Mouse (Mus musculus) limb, embryonic 13.5 days (tissue): ENCODE data around the gene Fam133b. TPM values are rescaled to one million over a fixed set of nuclear protein-coding genes. Genes with fewer than 3 reads are reported as not detected.

Experiments used
- ATAC-seq: fragments of 200-750 bp; cut with Nextera tagmentation; 2 replicates; pipeline ENCODE4 v1.8.0; 2017; ENCODE audit warnings: low read depth, moderate number of reproducible peaks, moderate TSS enrichment; ENCODE audit not compliant: low FRiP score
- H3K27ac ChIP-seq: fragments of 300-500 bp; sonication (generic); 2 replicates; pipeline ENCODE4 v1.5.1; 2015; ENCODE audit warnings: inconsistent platforms, mild to moderate bottlenecking, moderate library complexity
- H3K27me3 ChIP-seq: fragments of 300-500 bp; sonication (generic); 2 replicates; pipeline ENCODE4 v1.6.1; 2015; ENCODE audit warnings: mild to moderate bottlenecking, inconsistent platforms
- H3K36me3 ChIP-seq: fragments of 300-500 bp; sonication (generic); 2 replicates; pipeline ENCODE4 v1.6.1; 2015; ENCODE audit warnings: inconsistent platforms, mild to moderate bottlenecking, moderate library complexity
- H3K4me1 ChIP-seq: fragments of 300-500 bp; sonication (generic); 2 replicates; pipeline ENCODE4 v1.6.1; 2015; ENCODE audit warnings: inconsistent platforms
- H3K4me2 ChIP-seq: fragments of 300-500 bp; sonication (generic); replicated peaks from 2 replicates; pipeline ENCODE4 v1.6.1; 2015; ENCODE audit warnings: inconsistent platforms, mild to moderate bottlenecking, moderate library complexity
- H3K4me3 ChIP-seq: fragments of 300-500 bp; sonication (generic); 2 replicates; pipeline ENCODE4 v1.5.1; 2015; ENCODE audit warnings: moderate library complexity, mild to moderate bottlenecking, inconsistent platforms
- H3K9ac ChIP-seq: fragments of 300-500 bp; sonication (generic); 2 replicates; pipeline ENCODE4 v1.6.1; 2015; ENCODE audit warnings: mild to moderate bottlenecking, inconsistent platforms
- H3K9me3 ChIP-seq: fragments of 300-500 bp; sonication (generic); 2 replicates; pipeline ENCODE4 v1.6.1; 2016; ENCODE audit warnings: inconsistent platforms
- WGBS: fragments of 180-500 bp; shearing (Covaris S2); methylation state at CpG from one replicate; pipeline ENCODE4 v1.1.7; 2015; 5-methylcytosine and 5-hydroxymethylcytosine counted together
- polyA plus RNA-seq: library from polyadenylated mRNA; unstranded; fragments of >200 nt; fragmentation: Nextera tagmentation; extraction: Ambion mirVana; gene quantifications from 2 replicates; pipeline ENCODE4 v1.2.1, GENCODE M21; 2015

The Fam133b gene
- 34.1 and 36.8 TPM in 2 replicates for polyA plus RNA-seq

- Histone ChIP-seq H3K27ac (peak within 1 kb of the TSS; percentile 82), H3K9ac (peak within 1 kb of the TSS; percentile 83), H3K9me3 (no peaks in the 10 kb centered on the region), H3K4me1 (peaks cover 15% of the 10 kb centered on the region), H3K4me2 (peak within 1 kb of the TSS; percentile 75), H3K4me3 (peak within 1 kb of the TSS; percentile 90), H3K36me3 (peaks cover 9% of the 10 kb centered on the region; the same call in 1 of the 2 replicates), H3K27me3 (no peaks in the 10 kb centered on the region)
- peak; percentile 94 for ATAC-seq
- under 1% methylated on average over 80 of the region's 80 CpGs for WGBS
Measured at GRCm38 (mm10) chr5:3543629-3544479, at the start of gene Fam133b. Gene Fam133b, plus strand, starts transcription at chr5:3543833.

DNA sequence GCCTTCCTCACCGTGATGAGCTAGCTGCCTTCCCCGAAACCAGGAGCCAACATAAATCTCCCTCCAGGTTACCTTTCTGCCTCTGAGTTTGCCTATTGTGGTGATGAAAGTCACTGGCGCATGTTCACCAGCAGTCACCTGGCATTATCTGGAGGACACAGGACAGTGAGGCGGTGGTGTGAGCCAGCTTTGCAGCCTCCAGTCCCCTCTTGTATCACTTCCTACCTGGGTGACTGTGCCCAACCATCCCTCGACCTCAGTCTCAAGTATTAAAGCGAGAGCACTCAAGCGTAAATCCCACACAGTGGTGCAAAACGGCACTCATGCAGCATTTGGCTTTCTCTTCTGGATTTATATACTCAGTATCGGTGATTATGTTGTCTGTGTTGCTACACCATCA, 49.7 kb upstream of the Fam133b start:
- Histone ChIP-seq H3K9me3 (no peaks in the 10 kb centered on the region), H3K9ac (no peak overlapping the region), H3K27me3 (no peaks in the 10 kb centered on the region), H3K4me2 (no peak overlapping the region), H3K4me3 (no peak overlapping the region), H3K4me1 (peaks cover 4% of the 10 kb centered on the region; the same call in 1 of the 2 replicates), H3K36me3 (no peaks in the 10 kb centered on the region), H3K27ac (no peak overlapping the region)
- 91% methylated on average over 9 of the region's 9 CpGs for WGBS
- ATAC-seq = no peak

DNA sequence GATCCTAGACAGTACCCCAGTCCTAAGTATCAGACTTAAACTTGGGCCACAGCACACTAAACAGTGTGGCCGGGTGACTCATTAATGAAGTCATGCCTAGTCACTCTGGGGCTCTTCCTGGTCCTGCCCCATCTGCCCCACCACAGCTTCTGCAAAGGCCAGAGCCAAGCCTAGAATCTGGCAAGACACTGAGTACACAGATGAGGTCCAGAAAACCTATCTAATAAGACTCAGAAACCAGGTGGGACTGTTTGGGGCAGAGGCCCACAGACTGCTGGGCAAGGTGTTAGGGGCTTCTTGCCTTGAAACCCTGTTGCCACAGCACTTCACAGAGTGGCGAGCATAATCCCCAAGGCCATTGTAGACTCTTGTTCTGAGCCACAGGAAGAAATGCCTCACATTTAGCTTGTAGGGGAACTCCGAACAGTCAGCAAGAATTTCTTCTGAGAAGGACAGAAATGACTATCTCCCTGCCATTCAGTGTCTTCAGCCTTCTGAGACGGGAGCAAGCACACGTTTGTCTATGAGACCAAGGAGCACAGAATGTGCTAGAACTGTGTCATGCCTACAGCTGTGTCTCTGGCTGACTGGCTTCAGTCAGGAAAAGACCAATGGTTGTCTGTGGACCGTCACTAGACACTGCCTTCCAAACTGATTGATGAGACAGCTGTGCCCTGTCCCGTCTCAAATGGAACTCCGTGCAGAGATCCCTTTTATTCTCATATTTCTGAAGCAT, 49.0 kb upstream of the Fam133b start:
- Histone ChIP-seq H3K36me3 (no peaks in the 10 kb centered on the region), H3K4me1 (peaks cover 4% of the 10 kb centered on the region; the same call in 1 of the 2 replicates), H3K4me3 (no peak overlapping the region), H3K27ac (no peak overlapping the region), H3K9ac (no peak overlapping the region), H3K4me2 (no peak overlapping the region), H3K27me3 (no peaks in the 10 kb centered on the region), H3K9me3 (no peaks in the 10 kb centered on the region)
- ATAC-seq = no peak
- WGBS = 77% methylated on average over 8 of the region's 8 CpGs

- ATAC-seq = no peak
- Histone ChIP-seq H3K9ac (no peak overlapping the region), H3K27ac (no peak overlapping the region), H3K4me1 (peaks cover 15% of the 10 kb centered on the region), H3K36me3 (no peaks in the 10 kb centered on the region), H3K9me3 (no peaks in the 10 kb centered on the region), H3K4me2 (no peak overlapping the region), H3K4me3 (no peak overlapping the region), H3K27me3 (no peaks in the 10 kb centered on the region)
- 77% methylated on average over 5 of the region's 5 CpGs for WGBS
Measured at GRCm38 (mm10) chr5:3497505-3497925, 46.1 kb upstream of the Fam133b start.

DNA sequence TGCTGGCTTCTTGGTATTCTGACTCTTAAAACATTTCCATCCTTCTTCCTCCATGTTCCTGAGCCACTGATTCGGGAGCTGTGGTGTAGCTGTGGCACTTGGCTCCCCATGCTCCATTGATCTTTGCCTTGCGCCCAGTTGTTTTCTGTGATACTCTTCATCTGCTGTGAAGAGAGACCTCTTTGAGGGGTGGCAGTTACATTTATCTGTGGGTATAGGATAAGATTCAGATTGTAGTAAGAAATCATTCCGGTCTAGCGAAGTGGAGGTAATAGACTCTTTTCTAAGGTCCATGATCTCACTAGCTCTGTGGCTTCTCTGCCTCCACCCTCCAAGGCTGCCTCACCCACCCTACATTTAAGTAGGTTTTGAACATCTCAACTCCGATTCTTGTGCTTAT, 43.3 kb upstream of the Fam133b start:
- Histone ChIP-seq H3K9ac (no peak overlapping the region), H3K36me3 (no peaks in the 10 kb centered on the region), H3K27me3 (no peaks in the 10 kb centered on the region), H3K4me1 (peaks cover 30% of the 10 kb centered on the region), H3K4me2 (no peak overlapping the region), H3K4me3 (no peak overlapping the region), H3K27ac (no peak overlapping the region), H3K9me3 (no peaks in the 10 kb centered on the region)
- WGBS = 88% methylated on average over 5 of the region's 5 CpGs
- ATAC-seq = no peak

DNA sequence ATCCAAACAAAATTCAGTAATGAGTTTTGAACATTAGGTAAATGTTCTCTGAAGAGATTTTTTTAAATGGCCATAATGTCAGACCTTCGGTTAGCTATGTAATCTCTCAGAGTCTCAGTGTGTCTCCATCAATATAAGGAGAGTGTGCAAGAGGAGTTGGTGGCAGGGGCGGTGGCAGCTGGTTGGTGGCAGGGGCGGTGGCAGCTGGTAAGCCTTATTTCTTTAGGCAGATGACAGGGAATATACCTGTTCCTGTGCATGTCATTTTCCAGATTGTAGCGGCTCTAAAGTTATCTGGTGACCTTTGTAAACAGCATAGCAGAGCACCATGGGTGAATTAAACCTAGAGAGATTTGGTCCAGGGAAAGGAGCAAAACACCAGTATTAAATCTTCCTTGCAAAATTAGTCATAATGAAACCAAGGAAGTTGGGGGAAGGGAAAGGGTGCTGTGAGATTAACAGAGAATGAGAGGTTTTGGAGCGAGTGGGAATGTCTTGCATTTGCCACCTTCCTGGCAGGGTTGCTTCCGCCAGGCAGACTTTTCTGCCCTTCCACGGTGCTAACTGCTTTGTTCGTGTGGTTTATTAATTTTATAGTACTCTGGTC, 42.6 kb upstream of the Fam133b start:
- Histone ChIP-seq H3K9ac (peak overlapping the region; percentile 8; the same call in 1 of the 2 replicates), H3K4me1 (peaks cover 31% of the 10 kb centered on the region), H3K9me3 (no peaks in the 10 kb centered on the region), H3K4me2 (no peak overlapping the region), H3K4me3 (no peak overlapping the region), H3K27me3 (no peaks in the 10 kb centered on the region), H3K36me3 (no peaks in the 10 kb centered on the region), H3K27ac (no peak overlapping the region)
- 52% methylated on average over 8 of the region's 8 CpGs for WGBS
- ATAC-seq = no peak

DNA sequence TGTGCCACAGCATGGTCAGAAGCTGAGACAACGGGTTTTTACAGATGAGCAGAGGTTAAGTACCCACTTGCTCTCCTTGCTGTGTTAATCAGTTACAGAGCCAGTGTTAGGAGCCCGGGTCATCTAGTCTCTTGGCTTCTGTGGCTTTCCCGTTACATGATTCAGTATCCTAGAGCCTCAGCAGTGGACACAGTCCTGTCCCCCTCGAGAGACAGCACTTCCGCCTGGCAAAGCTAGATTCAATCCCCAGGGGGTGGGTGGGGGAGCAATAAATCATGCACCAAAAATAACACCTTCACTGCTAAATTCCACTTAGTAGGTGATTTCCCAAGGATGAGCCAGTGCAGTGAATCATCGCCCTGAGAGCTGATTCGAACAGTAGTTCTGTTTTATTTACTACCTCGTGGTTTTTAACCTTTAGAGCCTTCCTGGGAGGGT, 42.0 kb upstream of the Fam133b start:
- Histone ChIP-seq H3K27me3 (no peaks in the 10 kb centered on the region), H3K4me2 (no peak overlapping the region), H3K4me1 (peaks cover 31% of the 10 kb centered on the region), H3K9ac (peak overlapping the region; percentile 8; the same call in 1 of the 2 replicates), H3K27ac (no peak overlapping the region), H3K4me3 (no peak overlapping the region), H3K36me3 (no peaks in the 10 kb centered on the region), H3K9me3 (no peaks in the 10 kb centered on the region)
- 13% methylated on average over 8 of the region's 8 CpGs for WGBS
- ATAC-seq = no peak

- H3K27me3 ChIP-seq = no peaks in the 10 kb centered on the region
- peaks cover 31% of the 10 kb centered on the region for H3K4me1 ChIP-seq
- ATAC-seq = no peak
- H3K9ac ChIP-seq = no peak overlapping the region
- no peaks in the 10 kb centered on the region for H3K36me3 ChIP-seq
- no peak overlapping the region for H3K4me2 ChIP-seq
- H3K9me3 ChIP-seq = peaks cover 3% of the 10 kb centered on the region; the same call in 1 of the 2 replicates
- 64% methylated on average over 11 of the region's 11 CpGs for WGBS
- no peak overlapping the region for H3K27ac ChIP-seq
- H3K4me3 ChIP-seq = no peak overlapping the region
Measured at GRCm38 (mm10) chr5:3502610-3503350, 40.9 kb upstream of the Fam133b start.

- Histone ChIP-seq H3K4me2 (no peak overlapping the region), H3K36me3 (no peaks in the 10 kb centered on the region), H3K27me3 (no peaks in the 10 kb centered on the region), H3K27ac (no peak overlapping the region), H3K4me3 (no peak overlapping the region), H3K9ac (no peak overlapping the region), H3K4me1 (peaks cover 31% of the 10 kb centered on the region), H3K9me3 (peaks cover 3% of the 10 kb centered on the region; the same call in 1 of the 2 replicates)
- WGBS = 74% methylated on average over 4 of the region's 4 CpGs
- ATAC-seq = no peak
Measured at GRCm38 (mm10) chr5:3503373-3503772, 40.3 kb upstream of the Fam133b start.

GRCm38 (mm10) chr5:3503836-3504323, 39.8 kb upstream of the Fam133b start:
- H3K27ac ChIP-seq = no peak overlapping the region
- H3K4me2 ChIP-seq = no peak overlapping the region
- no peak for ATAC-seq
- no peak overlapping the region for H3K4me3 ChIP-seq
- 74% methylated on average over 9 of the region's 9 CpGs for WGBS
- H3K9me3 ChIP-seq = peaks cover 3% of the 10 kb centered on the region; the same call in 1 of the 2 replicates
- H3K36me3 ChIP-seq = no peaks in the 10 kb centered on the region
- H3K27me3 ChIP-seq = no peaks in the 10 kb centered on the region
- no peak overlapping the region for H3K9ac ChIP-seq
- peaks cover 31% of the 10 kb centered on the region for H3K4me1 ChIP-seq

- Histone ChIP-seq H3K27me3 (no peaks in the 10 kb centered on the region), H3K4me2 (no peak overlapping the region), H3K9me3 (peaks cover 3% of the 10 kb centered on the region; the same call in 1 of the 2 replicates), H3K9ac (no peak overlapping the region), H3K4me3 (no peak overlapping the region), H3K4me1 (peaks cover 31% of the 10 kb centered on the region), H3K27ac (no peak overlapping the region), H3K36me3 (no peaks in the 10 kb centered on the region)
- ATAC-seq = no peak
- WGBS = 83% methylated on average over 4 of the region's 4 CpGs
Measured at GRCm38 (mm10) chr5:3504453-3504852, 39.2 kb upstream of the Fam133b start.
